Mouse (Mus musculus) urinary bladder, postnatal 4 days (tissue): ENCODE data around the gene Ctsz.

Experiments used
- DNase-seq, 2 experiments: peaks; one replicate each; pipeline ENCODE4 v3.0.0; 2021 to 2022; ENCODE audit warnings: low spot score in 2 of 2

The Ctsz gene

GRCm38 (mm10) chr2:174393383-174393782 lies 45.5 kb downstream of the Ctsz start:
- no peak for DNase-seq

DNA sequence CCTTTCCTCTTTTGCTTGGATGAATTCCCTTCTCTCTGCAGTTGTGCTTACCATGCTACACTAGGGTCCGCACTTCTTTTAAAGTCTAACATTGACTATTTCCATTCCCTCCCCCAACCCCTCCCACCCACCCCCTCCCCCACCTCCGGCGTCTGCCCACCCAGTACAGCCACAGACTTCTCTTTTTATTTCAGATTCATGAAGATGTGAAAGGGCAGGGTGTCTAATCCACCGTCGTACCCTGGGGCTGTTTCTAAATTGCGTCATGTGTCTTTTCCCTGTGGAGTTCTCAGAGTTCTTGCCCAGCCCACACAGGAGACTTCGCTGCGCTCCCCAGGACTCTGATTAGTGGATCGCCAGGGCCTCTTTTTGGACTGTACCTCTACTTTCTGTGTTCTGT lies 46.3 kb downstream of the Ctsz start:
- no peak for DNase-seq

DNA sequence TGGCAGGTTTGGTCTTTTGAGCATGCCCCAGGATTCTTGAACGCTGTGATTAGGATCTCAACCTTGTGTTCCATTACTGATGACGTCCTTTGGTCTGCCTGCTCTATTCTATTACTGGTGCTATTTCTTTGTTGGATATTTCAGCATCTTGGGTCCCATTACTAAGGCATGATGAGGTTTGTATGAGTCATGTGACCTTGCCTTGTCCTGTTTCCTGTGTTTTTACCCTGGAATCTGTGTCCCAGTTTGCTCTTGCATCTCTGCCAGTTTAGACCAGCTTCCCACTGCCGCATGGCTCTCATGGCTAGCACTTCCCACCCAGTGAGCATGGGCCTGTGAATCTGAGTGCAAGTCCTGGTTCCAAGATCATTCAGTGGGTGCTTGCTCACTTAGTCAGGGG lies 46.9 kb downstream of the Ctsz start:
- no peak for DNase-seq

DNA sequence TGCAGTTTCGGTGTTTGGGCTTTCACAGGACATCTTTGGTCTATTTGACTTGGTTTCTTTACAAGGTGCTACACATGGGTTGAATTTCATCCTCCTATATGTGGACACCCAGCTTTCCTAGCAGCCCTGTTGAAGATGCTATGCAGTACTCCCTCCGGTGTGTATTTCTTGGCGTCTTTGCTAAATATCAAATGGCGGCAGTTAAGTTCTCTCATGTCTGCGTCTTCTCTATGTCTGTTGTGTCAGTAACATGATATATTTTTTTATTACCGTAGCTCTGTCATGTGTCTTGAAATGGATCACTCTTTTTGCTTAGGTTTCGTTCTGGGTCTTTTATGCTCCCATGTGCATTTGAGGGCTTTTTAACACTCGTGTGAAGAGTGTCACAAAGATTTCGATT lies 57.8 kb downstream of the Ctsz start:
- no peak for DNase-seq
